Mouse (Mus musculus) thymus, adult 18-20 months (tissue): ENCODE data around the gene Dgki.
"Not testable (repeated sequence)": the region's sequence is repeated elsewhere in the genome, so short reads cannot be mapped to it uniquely, and the experiment has no call there.

Experiments used
- DNase-seq, 2 experiments: peaks; one replicate each; pipeline ENCODE4 v3.0.0; 2022; ENCODE audit warnings: mixed read lengths in 2 of 2

Dgki gene

GRCm38 (mm10) chr6:37142991-37143866, 156.8 kb downstream of the Dgki start:
- DNase-seq, result no peak

DNA sequence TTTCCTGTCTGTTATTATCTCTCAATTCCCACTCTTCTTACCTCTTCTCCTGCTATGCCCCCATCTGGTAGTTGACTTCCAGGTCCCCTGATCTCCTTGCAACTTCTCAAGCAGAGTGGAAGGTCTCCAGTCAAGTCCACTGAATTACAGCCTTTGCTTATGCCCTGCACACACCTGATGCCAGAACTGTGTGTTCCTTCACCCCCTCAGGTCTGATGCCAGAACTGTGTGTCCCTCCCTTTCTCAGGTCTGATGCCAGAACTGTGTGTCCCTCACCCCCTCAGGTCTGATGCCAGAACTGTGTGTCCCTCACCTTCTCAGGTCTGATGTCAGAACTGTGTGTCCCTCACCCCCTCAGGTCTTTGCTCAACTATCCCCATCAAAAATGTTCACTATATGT, 161.2 kb downstream of the Dgki start:
- DNase-seq, result no peak

- DNase-seq, result no peak
Observed at GRCm38 (mm10) chr6:37131257-37131656, 168.7 kb downstream of the Dgki start.

- no peak for DNase-seq
Observed at GRCm38 (mm10) chr6:37120417-37121154, 179.4 kb downstream of the Dgki start.

- DNase-seq, result no peak
Observed at GRCm38 (mm10) chr6:37119205-37119604, 180.8 kb downstream of the Dgki start.

- DNase-seq, result no peak
Observed at GRCm38 (mm10) chr6:37113048-37113447, 186.9 kb downstream of the Dgki start.

GRCm38 (mm10) chr6:37106236-37106635, 193.7 kb downstream of the Dgki start:
- not testable (repeated sequence) for DNase-seq

GRCm38 (mm10) chr6:37100413-37100812, 199.6 kb downstream of the Dgki start:
- no peak for DNase-seq

DNA sequence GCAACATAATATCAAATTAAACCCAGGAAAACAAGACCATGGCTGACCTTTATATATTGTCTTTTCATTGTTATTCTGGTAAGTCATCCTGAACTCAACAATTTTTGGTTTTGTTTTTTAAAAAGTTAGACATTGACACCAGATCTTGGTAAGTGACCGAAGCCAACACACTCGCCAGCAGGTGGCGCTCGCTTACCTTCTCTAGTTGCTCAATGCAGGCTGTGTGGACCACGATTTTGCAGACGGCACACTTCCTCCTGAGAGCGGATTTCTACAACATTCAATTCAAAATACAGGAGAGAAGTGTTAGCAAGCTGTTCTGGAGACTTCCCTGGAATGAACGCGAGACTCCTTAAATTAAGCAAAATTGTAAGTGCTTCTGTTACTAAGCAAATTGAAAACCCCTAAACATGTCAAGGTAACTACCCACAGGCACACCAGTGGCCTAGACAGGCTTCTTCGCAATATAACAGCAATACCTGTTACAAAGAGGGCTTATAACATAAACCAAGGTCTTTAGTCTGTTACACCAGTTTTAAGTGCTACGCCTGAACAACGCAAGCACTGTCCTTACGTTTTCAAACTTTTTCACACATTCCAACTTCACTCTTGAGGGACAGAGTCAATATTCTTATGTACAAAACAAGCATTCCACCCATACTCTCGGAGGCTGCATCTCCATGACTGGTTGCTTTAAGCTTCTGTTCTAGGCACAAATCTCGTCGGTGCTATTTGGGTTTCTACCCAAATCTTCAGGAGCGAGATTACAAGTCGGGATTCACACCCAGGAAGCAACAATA, 202.4 kb downstream of the Dgki start:
- DNase-seq, result peak; percentile 16 to 17

DNA sequence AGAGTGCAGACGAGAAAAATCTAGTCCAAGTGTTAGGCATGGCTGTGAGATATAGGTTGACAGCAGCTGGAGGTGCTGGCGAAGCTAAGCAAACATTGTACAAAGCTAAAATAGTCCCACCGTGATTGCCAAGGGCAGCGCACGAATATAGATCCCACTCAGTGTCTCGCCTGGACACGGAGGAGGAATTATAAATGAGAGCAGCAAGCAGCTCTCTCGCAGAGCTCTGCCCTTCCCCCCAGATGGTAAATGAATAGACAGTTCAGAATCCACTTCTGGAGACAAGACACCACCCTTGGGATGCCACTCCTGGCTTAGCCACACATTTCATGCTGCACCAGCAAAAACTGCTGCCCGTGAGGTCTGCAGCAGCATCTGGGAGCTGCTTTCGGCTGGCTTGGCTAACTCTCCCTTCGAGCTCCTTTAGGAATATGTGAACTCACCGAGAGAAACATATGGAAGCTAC, 203.1 kb downstream of the Dgki start:
- DNase-seq, result no peak

- DNase-seq, result no peak
Observed at GRCm38 (mm10) chr6:37089148-37090111, 210.6 kb downstream of the Dgki start.

- DNase-seq, result no peak
Observed at GRCm38 (mm10) chr6:37082990-37083389, 217.0 kb downstream of the Dgki start.

- DNase-seq, result no peak
Observed at GRCm38 (mm10) chr6:37072401-37073016, 227.5 kb downstream of the Dgki start.

DNA sequence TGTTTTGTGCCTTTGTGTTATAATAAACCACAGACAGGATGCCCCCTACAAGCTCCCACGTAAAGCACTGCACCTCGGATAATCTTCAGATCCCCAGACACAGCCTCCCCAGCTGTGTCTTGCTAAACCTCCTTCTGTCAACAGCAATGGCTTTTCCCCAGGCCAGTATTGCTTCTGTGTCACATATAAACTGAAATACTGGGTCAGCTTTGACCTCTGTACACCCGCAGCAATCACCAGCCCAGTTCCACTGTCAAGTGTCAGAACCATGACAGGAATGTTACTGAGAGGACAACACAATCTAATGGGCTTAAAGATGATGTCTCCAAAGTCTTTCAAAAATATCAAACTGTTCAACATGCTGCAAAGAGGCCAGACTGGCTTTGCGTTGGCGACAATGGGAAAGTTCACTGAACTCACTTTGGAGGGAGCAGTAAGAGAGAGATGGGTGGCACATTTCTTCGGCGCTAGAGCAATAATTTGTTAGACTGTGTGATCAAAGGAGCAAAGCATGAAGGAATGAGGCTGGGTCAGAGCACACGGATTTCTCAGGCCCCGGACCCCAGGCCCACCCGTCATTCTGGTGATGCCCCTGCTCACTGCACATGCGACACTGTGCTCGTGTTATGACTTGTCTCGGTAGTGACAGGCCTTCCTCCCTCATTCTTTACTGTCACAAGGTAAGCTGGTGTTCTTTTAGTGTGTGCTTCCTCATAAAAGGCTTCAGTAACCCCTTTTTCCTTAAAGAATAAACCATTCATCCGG, 230.0 kb downstream of the Dgki start:
- no peak for DNase-seq

DNA sequence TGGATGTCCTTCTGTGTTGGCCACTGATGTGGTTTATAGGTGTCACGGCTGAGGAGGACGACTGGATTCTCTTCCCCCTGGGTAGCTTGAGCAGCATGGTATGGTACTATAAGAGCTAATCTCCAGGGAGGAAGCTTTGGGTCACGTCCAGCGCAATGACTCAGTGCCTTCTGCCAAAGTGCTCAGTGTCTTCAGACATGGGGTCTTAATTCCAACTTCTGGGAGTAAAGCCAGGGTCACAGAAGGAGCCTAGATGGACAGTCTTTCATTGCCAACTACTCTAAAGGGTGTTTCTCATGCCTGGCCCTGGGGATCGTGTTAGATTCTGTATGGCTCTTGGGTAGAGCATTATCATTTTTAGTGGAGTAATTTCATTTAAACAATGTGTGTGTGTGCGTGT, 231.2 kb downstream of the Dgki start:
- no peak for DNase-seq

DNA sequence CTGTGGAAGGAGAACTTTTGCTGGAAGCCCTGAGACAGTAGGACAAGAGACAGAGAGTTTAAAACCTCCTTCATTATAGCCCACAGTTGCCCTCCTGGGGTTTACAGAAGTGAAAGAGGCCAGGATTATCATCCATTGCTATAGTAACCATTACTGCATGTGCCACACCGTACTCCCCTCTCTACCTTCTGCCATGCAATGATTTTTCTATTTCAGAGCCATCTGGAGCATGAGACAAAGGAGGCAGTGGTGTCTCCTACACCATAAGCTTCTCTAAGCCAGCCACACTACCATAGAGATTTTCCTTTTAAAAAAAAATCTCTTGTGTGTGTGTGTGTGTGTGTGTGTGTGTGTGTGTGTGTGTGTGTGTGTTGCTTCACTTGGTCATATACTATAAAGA, 232.6 kb downstream of the Dgki start:
- DNase-seq, result no peak

DNA sequence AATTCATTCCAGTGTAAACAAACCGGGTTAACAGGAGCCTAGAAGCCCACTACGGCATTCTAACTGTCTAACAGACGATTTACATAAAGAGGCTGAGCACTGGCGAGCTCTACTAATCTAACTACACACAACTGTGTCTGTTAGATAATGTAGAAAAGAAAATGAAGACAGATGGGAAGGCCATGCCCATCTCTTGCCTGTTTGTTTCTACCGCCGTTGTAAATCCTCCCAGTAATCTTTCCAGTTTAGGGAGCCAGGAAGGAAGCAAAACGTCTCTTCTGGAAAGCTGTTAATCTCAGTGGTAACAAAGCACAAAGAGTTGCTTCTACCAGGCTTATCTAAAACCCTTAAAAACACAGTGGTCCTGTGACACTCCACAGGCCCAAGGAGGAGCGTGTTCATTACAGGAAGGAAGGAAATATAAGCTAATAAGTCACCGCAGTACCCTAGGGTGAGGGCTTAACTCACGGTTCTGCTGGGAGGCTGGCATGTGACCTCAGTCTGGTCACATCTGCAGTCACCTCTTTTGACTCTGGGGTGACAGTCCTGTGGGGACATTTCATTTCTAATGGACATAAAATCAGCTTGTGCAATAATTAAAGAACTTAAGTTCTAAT, 235.7 kb downstream of the Dgki start:
- no peak for DNase-seq

DNA sequence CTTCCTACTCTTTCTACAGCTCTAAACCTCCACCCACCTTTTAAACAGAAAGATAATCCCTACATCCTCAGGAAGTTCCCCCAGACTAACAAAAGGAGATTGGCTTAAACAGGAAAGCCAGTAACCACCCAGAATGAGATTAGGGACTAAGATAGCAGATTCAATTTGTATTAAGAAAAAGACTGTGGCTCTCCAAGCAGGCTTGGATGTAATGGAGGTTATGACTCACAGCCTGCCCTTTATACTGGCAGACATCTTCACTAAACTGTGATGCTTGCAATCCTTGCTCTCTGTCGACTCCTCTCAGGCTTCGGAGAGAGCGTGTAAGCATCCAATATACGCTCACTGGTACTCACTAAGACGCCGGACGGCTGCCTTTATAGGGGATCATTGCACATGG, 236.7 kb downstream of the Dgki start:
- DNase-seq, result no peak

DNA sequence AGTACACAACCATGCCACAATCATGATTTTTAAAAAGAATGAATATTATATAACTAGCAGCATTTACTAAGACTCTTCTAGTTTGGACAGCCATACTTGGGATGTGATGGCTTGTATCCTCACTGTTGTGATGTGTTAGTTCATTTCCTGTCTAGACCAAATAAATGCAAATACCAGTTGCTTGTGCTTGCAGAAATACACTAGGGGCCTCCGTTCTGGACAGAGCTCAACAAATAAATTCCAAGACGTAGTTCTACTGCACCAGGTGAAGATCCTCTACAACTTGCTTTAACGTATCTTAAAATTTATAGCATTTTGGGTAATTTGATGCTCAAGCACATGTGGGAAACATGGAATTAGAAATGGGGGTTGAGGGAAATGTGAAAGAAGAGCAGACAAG, 239.9 kb downstream of the Dgki start:
- DNase-seq, result no peak

- DNase-seq, result no peak
Observed at GRCm38 (mm10) chr6:37057957-37058356, 242.0 kb downstream of the Dgki start.
